Mouse (Mus musculus) lung, postnatal 0 days (tissue): ENCODE measurements around the gene Ubqln1. TPM values are rescaled to one million over a fixed set of nuclear protein-coding genes. Genes with fewer than 3 reads are reported as not detected.

Source experiments
- ATAC-seq: fragments of 200-750 bp; cut with Nextera tagmentation; 2 replicates; pipeline ENCODE4 v1.8.0; 2017; ENCODE audit warnings: moderate library complexity
- DNase-seq: peaks from one replicate; pipeline ENCODE4 v3.0.0-alpha.2; 2016; ENCODE audit warnings: low spot score
- H3K27ac ChIP-seq: fragments of 300-500 bp; sonication (generic); 2 replicates; pipeline ENCODE4 v1.5.1; 2014; ENCODE audit warnings: antibody characterized with exemption, mild to moderate bottlenecking, low read length, mixed read lengths
- H3K27me3 ChIP-seq: fragments of 300-500 bp; sonication (generic); replicated peaks from 2 replicates; pipeline ENCODE4 v1.6.1; 2014; ENCODE audit warnings: low read length, mixed read lengths; ENCODE audit not compliant: insufficient read depth
- H3K36me3 ChIP-seq: fragments of 300-500 bp; sonication (generic); 2 replicates; pipeline ENCODE4 v1.6.1; 2014; ENCODE audit warnings: low read length, mixed read lengths; ENCODE audit not compliant: insufficient read depth
- H3K4me1 ChIP-seq: fragments of 300-500 bp; sonication (generic); 2 replicates; pipeline ENCODE4 v1.6.1; 2014; ENCODE audit warnings: antibody characterized with exemption, low read depth, low read length, mixed read lengths; ENCODE audit not compliant: insufficient read depth
- H3K4me2 ChIP-seq: fragments of 300-500 bp; sonication (generic); replicated peaks from 2 replicates; pipeline ENCODE4 v1.6.1; 2014; ENCODE audit warnings: low read depth, mild to moderate bottlenecking, low read length, moderate library complexity, mixed read lengths
- H3K4me3 ChIP-seq: fragments of 300-500 bp; sonication (generic); 2 replicates; pipeline ENCODE4 v1.5.1; 2014; ENCODE audit warnings: low read depth, low read length
- H3K9ac ChIP-seq: fragments of 300-500 bp; sonication (generic); replicated peaks from 2 replicates; pipeline ENCODE4 v1.6.1; 2014; ENCODE audit warnings: low read depth, mild to moderate bottlenecking
- H3K9me3 ChIP-seq: fragments of 300-500 bp; sonication (generic); 2 replicates; pipeline ENCODE4 v1.6.1; 2016; ENCODE audit warnings: low read length, mixed read lengths
- CTCF ChIP-seq: IDR thresholded peaks from 2 replicates; pipeline ENCODE4 v1.5.1; 2016; ENCODE audit warnings: antibody characterized with exemption, mild to moderate bottlenecking
- EP300 ChIP-seq: IDR thresholded peaks from 2 replicates; pipeline ENCODE4 v1.6.1; 2016; ENCODE audit warnings: antibody characterized with exemption, mild to moderate bottlenecking, control low read depth
- WGBS: fragments of 180-500 bp; shearing (Covaris S2); extraction: QIAGEN DNeasy Blood & Tissue Kit; methylation state at CpG from one replicate; pipeline ENCODE4 v1.1.7; 2014; 5-methylcytosine and 5-hydroxymethylcytosine counted together
- polyA plus RNA-seq: library from polyadenylated mRNA; unstranded; fragments of >200 nt; fragmentation: Nextera tagmentation; extraction: Ambion mirVana; gene quantifications from 2 replicates; pipeline ENCODE4 v1.2.1, GENCODE M21; 2015

The Ubqln1 gene
- polyA plus RNA-seq, 1 experiment from 2014 or later = 52.3 TPM

DNA sequence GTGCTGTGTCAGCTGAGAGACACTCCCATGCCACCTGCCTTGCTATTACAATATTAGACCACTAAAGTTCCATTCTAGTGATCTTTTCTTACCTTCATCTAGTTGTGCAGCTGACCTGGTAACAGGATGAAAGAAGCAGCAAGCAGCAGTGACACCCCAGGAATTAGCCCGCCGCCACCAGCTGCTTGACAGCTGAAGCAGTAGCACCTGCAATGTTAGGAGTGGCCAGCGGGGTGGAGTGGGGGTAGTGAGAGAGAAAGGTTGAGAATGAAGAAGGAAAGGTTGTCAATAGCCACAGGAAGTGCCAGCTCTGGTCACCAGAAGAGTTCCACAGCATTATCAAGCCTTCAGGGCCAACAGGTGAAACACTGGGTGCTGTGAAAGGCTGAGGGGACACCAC, 83.8 kb downstream of the Ubqln1 start:
- Histone ChIP-seq H3K4me2 (no peak overlapping the region), H3K36me3 (no peaks in the 10 kb centered on the region), H3K27me3 (no peaks in the 10 kb centered on the region), H3K4me1 (no peaks in the 10 kb centered on the region), H3K4me3 (no peak overlapping the region), H3K9me3 (no peaks in the 10 kb centered on the region; the same call in 1 of the 2 replicates), H3K9ac (no peak overlapping the region), H3K27ac (no peak overlapping the region)
- TF ChIP-seq EP300 = no peak
- TF ChIP-seq CTCF = 0 out of 2 replicates have a peak, but pooled peaks have one; percentile 13
- WGBS = 46% methylated on average over 3 of the region's 3 CpGs
- DNase-seq = no peak
- ATAC-seq = no peak

GRCm38 (mm10) chr13:58129687-58130246, 85.7 kb downstream of the Ubqln1 start:
- Histone ChIP-seq H3K36me3 (no peaks in the 10 kb centered on the region), H3K27me3 (no peaks in the 10 kb centered on the region), H3K9me3 (no peaks in the 10 kb centered on the region), H3K4me1 (no peaks in the 10 kb centered on the region), H3K4me2 (peak overlapping the region; percentile 81), H3K4me3 (peak overlapping the region; percentile 90), H3K27ac (peak overlapping the region; percentile 98), H3K9ac (no peak overlapping the region; the same call in 1 of the 2 replicates)
- 17% methylated on average over 4 of the region's 4 CpGs for WGBS
- no peak for TF ChIP-seq CTCF
- DNase-seq (no peak), ATAC-seq (no peak)

DNA sequence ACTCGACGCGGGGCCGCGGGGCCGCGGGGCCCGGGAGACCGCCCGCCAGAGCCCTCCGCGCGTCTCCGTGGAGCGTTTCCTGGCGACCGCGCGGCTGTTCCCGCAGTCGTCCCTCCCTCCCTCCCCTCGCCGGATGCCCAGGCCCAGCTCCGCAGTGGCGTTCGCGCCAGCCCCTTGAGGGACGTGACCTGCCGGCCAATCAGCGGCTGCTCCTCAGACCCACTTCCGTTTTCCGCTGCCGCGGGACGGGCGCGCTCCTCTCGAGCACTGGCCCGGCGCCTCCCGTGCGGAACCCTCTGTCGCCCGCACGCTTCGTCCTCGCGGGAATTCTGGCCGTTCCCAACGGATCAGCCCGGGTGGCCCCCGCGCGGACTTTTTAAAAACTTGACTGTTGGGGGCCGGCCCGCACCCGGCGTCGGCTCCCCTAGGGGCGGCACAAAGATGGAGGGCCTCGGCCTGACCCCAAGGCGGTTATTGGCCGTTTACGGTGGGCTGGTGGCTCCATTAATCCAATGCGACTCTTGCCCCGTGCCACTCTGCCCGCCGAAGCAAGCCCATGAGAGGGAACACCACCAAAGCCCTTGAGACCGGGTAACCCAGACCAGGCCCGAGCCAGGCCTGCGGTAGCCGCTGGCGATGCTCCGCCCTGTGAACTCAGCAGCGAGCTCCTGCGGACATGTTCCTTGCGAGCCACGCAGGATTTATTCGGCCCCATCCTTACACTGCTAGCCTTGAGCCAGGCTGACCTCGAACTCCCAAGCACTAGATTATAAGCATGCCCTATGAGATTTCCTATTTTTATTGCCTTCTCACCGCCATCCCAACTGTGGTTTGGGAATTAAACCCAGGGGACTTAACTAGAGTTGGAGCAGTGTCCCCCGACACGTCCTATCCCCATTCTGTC, 86.4 kb downstream of the Ubqln1 start:
- WGBS = under 1% methylated on average over 66 of the region's 83 CpGs
- DNase-seq = peak; percentile 98

DNA sequence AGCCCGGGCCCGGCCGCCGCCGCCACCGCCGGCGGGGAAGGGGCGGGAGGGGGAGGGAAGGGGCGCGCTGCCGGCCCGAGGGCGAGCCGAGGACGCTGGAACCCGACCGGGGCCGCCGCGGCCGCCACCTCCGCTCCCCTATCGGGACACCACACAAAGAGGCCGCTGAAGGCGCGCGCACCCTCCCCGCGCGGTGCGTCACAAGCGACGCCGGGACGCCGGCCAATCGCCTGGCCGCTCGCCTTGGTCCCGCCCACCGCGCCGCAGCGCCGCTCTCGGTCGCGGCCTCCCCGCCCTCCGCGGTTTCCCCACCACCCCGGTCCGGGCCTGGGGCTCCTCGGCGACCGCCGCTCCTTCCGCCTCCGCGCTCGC, 87.1 kb downstream of the Ubqln1 start, which contains the start of gene Hnrnpa0:
Gene Hnrnpa0 (minus strand): TSS at position 161 of the 372 bp plus-strand sequence.
- DNase-seq (peak; percentile 95), ATAC-seq (peak; percentile 92)
- Histone ChIP-seq H3K4me2 (peak within 1 kb of the TSS; percentile 81), H3K27ac (peak within 1 kb of the TSS; percentile 98), H3K9ac (peak within 1 kb of the TSS; percentile 98), H3K4me1 (peaks cover 9% of the 10 kb centered on the region; the same call in 1 of the 2 replicates), H3K4me3 (peak within 1 kb of the TSS; percentile 90), H3K9me3 (no peaks in the 10 kb centered on the region), H3K36me3 (no peaks in the 10 kb centered on the region), H3K27me3 (no peaks in the 10 kb centered on the region)
- 0% methylated on average over 4 of the region's 62 CpGs for WGBS
- TF ChIP-seq CTCF = no peak

More for the DNA sequence above, 86.4 kb downstream of the Ubqln1 start:
- no peaks in the 10 kb centered on the region for H3K27me3 ChIP-seq
- H3K9me3 ChIP-seq = no peaks in the 10 kb centered on the region
- peak; percentile 96 for ATAC-seq
- H3K4me1 ChIP-seq = peaks cover 3% of the 10 kb centered on the region; the same call in 1 of the 2 replicates
- H3K4me3 ChIP-seq = peak overlapping the region; percentile 90
- no peaks in the 10 kb centered on the region for H3K36me3 ChIP-seq
- peak overlapping the region; percentile 81 for H3K4me2 ChIP-seq
- TF ChIP-seq CTCF = no peak; the same call in 1 of the 2 replicates
- TF ChIP-seq EP300 = 0 out of 2 replicates have a peak, but pooled peaks have one; percentile 6
- H3K27ac ChIP-seq = peak overlapping the region; percentile 98
- H3K9ac ChIP-seq = peak overlapping the region; percentile 98

- TF ChIP-seq EP300 (no peak), CTCF (0 out of 2 replicates have a peak, but pooled peaks have one; percentile 1)
- peak overlapping the region; percentile 90 for H3K4me3 ChIP-seq
- ATAC-seq = peak; percentile 24
- H3K27me3 ChIP-seq = no peaks in the 10 kb centered on the region
- H3K36me3 ChIP-seq = no peaks in the 10 kb centered on the region
- peak overlapping the region; percentile 81 for H3K4me2 ChIP-seq
- WGBS = 0% methylated on average over 55 of the region's 81 CpGs
- peak overlapping the region; percentile 98 for H3K9ac ChIP-seq
- peak; percentile 59 for DNase-seq
- H3K9me3 ChIP-seq = no peaks in the 10 kb centered on the region
- peaks cover 10% of the 10 kb centered on the region; the same call in 1 of the 2 replicates for H3K4me1 ChIP-seq
- H3K27ac ChIP-seq = peak overlapping the region; percentile 98
These were observed 87.6 kb downstream of the Ubqln1 start for GRCm38 (mm10) chr13:58127766-58128361.
